Mouse (Mus musculus) heart, embryonic 14.5 days (tissue): ENCODE data around the gene Sync. TPM values are rescaled to one million over a fixed set of nuclear protein-coding genes. Genes with fewer than 3 reads are reported as not detected.
A peak's percentile ranks its signal among the peaks of the same experiment; 100 is the strongest.

ENCODE experiments used
- ATAC-seq: fragments of 200-750 bp; cut with Nextera tagmentation; 2 replicates; pipeline ENCODE4 v1.8.0; 2017; ENCODE audit warnings: low read depth, moderate TSS enrichment; ENCODE audit not compliant: insufficient number of reproducible peaks, insufficient read depth, low FRiP score
- H3K27ac ChIP-seq, 2 experiments: fragments of 200-500 bp in 1 of 2; fragments of 300-500 bp in 1 of 2; sonication (generic) in 1 of 2; replicated peaks in 1 of 2; 2 replicates each; pipeline ENCODE4 v1.5.1; 2012 to 2014; ENCODE audit warnings: low read depth in 2 of 2, low read length in 2 of 2, control low read depth in 1 of 2, mild to moderate bottlenecking in 1 of 2, mixed read lengths in 1 of 2; ENCODE audit not compliant: control insufficient read depth in 1 of 2, insufficient read depth in 1 of 2
- H3K27me3 ChIP-seq: fragments of 300-500 bp; sonication (generic); 2 replicates; pipeline ENCODE4 v1.6.1; 2014; ENCODE audit warnings: mild to moderate bottlenecking, low read length, control low read depth; ENCODE audit not compliant: control insufficient read depth, insufficient read depth
- H3K36me3 ChIP-seq: fragments of 300-500 bp; sonication (generic); 2 replicates; pipeline ENCODE4 v1.6.1; 2014; ENCODE audit warnings: mild to moderate bottlenecking, control low read depth, low read length, mixed read lengths; ENCODE audit not compliant: control insufficient read depth, insufficient read depth
- H3K4me1 ChIP-seq, 2 experiments: fragments of 200-500 bp in 1 of 2; fragments of 300-500 bp in 1 of 2; sonication (generic) in 1 of 2; 2 replicates each; pipeline ENCODE4 v1.6.1; 2012 to 2014; ENCODE audit warnings: low read length in 2 of 2, control low read depth in 1 of 2, mixed read lengths in 1 of 2; ENCODE audit not compliant: control insufficient read depth in 2 of 2, insufficient read depth in 2 of 2
- H3K4me2 ChIP-seq: fragments of 300-500 bp; sonication (generic); 2 replicates; pipeline ENCODE4 v1.6.1; 2014; ENCODE audit warnings: mild to moderate bottlenecking, low read length
- H3K4me3 ChIP-seq, 2 experiments: fragments of 200-500 bp in 1 of 2; fragments of 300-500 bp in 1 of 2; sonication (generic) in 1 of 2; 2 replicates each; pipeline ENCODE4 v1.5.1; 2012 to 2014; ENCODE audit warnings: low read length in 2 of 2, mild to moderate bottlenecking in 2 of 2, control low read depth in 1 of 2, low read depth in 1 of 2, moderate library complexity in 1 of 2; ENCODE audit not compliant: control insufficient read depth in 1 of 2, insufficient read depth in 1 of 2
- H3K9ac ChIP-seq: fragments of 300-500 bp; sonication (generic); 2 replicates; pipeline ENCODE4 v1.6.1; 2014; ENCODE audit warnings: mild to moderate bottlenecking, low read length
- H3K9me3 ChIP-seq: fragments of 300-500 bp; sonication (generic); 2 replicates; pipeline ENCODE4 v1.6.1; 2016; ENCODE audit warnings: low read length, control low read depth; ENCODE audit not compliant: control insufficient read depth
- WGBS: fragments of 180-500 bp; shearing (Covaris S2); extraction: QIAGEN DNeasy Blood & Tissue Kit; methylation state at CpG from one replicate; pipeline ENCODE4 v1.1.7; 2014; 5-methylcytosine and 5-hydroxymethylcytosine counted together
- polyA plus RNA-seq: library from polyadenylated mRNA; unstranded; fragments of >200 nt; fragmentation: Nextera tagmentation; extraction: Ambion mirVana; gene quantifications from 2 replicates; pipeline ENCODE4 v1.2.1, GENCODE M21; 2014

Gene Sync
- polyA plus RNA-seq, 1 experiment from 2014 or later, result 1.8 TPM

GRCm38 (mm10) chr4:129251482-129252125 lies 35.8 kb upstream of the Sync start:
- H3K4me2 ChIP-seq, result peak overlapping the region; percentile 41
- 11% methylated on average over 15 of the region's 15 CpGs for WGBS
- no peak overlapping the region for H3K4me3 ChIP-seq
- H3K36me3 ChIP-seq, result no peaks in the 10 kb centered on the region
- no peak; the same call in 1 of the 2 replicates for ATAC-seq
- no peak overlapping the region for H3K27ac ChIP-seq
- peaks cover 14 to 23% of the 10 kb centered on the region in 2 experiments for H3K4me1 ChIP-seq
- H3K9ac ChIP-seq, result no peak overlapping the region
- peaks cover 65% of the 10 kb centered on the region for H3K27me3 ChIP-seq
- H3K9me3 ChIP-seq, result no peaks in the 10 kb centered on the region

- Histone ChIP-seq H3K36me3 (no peaks in the 10 kb centered on the region), H3K4me1 (peaks cover 16 to 25% of the 10 kb centered on the region in 2 experiments), H3K9ac (no peak overlapping the region), H3K27me3 (peaks cover 56% of the 10 kb centered on the region), H3K27ac (no peak overlapping the region), H3K9me3 (no peaks in the 10 kb centered on the region), H3K4me3 (no peak overlapping the region), H3K4me2 (no peak overlapping the region)
- WGBS, result 75% methylated on average over 2 of the region's 2 CpGs
- ATAC-seq, result no peak
These were observed 34.9 kb upstream of the Sync start for GRCm38 (mm10) chr4:129252492-129252891.

GRCm38 (mm10) chr4:129254571-129254970 lies 32.8 kb upstream of the Sync start:
- 80% methylated on average over 3 of the region's 3 CpGs for whole genome bisulfite sequencing
- Histone ChIP-seq H3K4me3 (no peak overlapping the region), H3K9me3 (no peaks in the 10 kb centered on the region), H3K4me1 (peaks cover 16 to 21% of the 10 kb centered on the region in 2 experiments), H3K36me3 (no peaks in the 10 kb centered on the region), H3K27ac (no peak overlapping the region), H3K27me3 (peaks cover 38% of the 10 kb centered on the region), H3K9ac (no peak overlapping the region), H3K4me2 (no peak overlapping the region)
- ATAC-seq, result no peak

GRCm38 (mm10) chr4:129256450-129257380 lies 30.7 kb upstream of the Sync start:
- Histone ChIP-seq H3K27ac (peak overlapping the region in 1 of 2 experiments; percentile 45; a peak in 3 of 4 replicates), H3K9ac (0 out of 2 replicates have a peak overlapping the region, but pooled peaks have one; percentile 17), H3K27me3 (peaks cover 25% of the 10 kb centered on the region), H3K4me3 (no peak overlapping the region), H3K36me3 (no peaks in the 10 kb centered on the region), H3K4me1 (peaks cover 9 to 14% of the 10 kb centered on the region in 2 experiments), H3K4me2 (peak overlapping the region; percentile 35), H3K9me3 (no peaks in the 10 kb centered on the region)
- 19% methylated on average over 8 of the region's 8 CpGs for WGBS
- peak; percentile 72 for ATAC-seq

GRCm38 (mm10) chr4:129259101-129259500 lies 28.3 kb upstream of the Sync start:
- no peak overlapping the region for H3K4me3 ChIP-seq
- no peak overlapping the region for H3K27ac ChIP-seq
- no peak overlapping the region for H3K9ac ChIP-seq
- ATAC-seq, result no peak
- H3K36me3 ChIP-seq, result no peaks in the 10 kb centered on the region
- H3K4me2 ChIP-seq, result no peak overlapping the region
- peaks cover 12% of the 10 kb centered on the region; the same call in 1 of the 2 replicates for H3K27me3 ChIP-seq
- peaks cover 18% of the 10 kb centered on the region in 2 experiments for H3K4me1 ChIP-seq
- WGBS, result 62% methylated on average over 4 of the region's 4 CpGs
- no peaks in the 10 kb centered on the region for H3K9me3 ChIP-seq

- whole genome bisulfite sequencing, result 14% methylated on average over 6 of the region's 6 CpGs
- ATAC-seq, result no peak
- Histone ChIP-seq H3K27me3 (peaks cover 12% of the 10 kb centered on the region; the same call in 1 of the 2 replicates), H3K4me2 (no peak overlapping the region), H3K4me1 (peaks cover 18% of the 10 kb centered on the region in 2 experiments), H3K9ac (no peak overlapping the region), H3K27ac (no peak overlapping the region; a peak in 1 of 4 replicates), H3K4me3 (no peak overlapping the region), H3K9me3 (no peaks in the 10 kb centered on the region), H3K36me3 (no peaks in the 10 kb centered on the region)
These were observed 26.7 kb upstream of the Sync start for GRCm38 (mm10) chr4:129260678-129261077.

GRCm38 (mm10) chr4:129261196-129261595 lies 26.2 kb upstream of the Sync start, which contains the start of gene C77080:
Gene C77080 (minus strand): TSS chr4:129261404.
- ATAC-seq, result no peak
- Histone ChIP-seq H3K27ac (no peak within 1 kb of the TSS; a peak in 1 of 4 replicates), H3K4me2 (no peak within 1 kb of the TSS), H3K9me3 (no peaks in the 10 kb centered on the region), H3K9ac (no peak within 1 kb of the TSS), H3K27me3 (peaks cover 12% of the 10 kb centered on the region; the same call in 1 of the 2 replicates), H3K36me3 (no peaks in the 10 kb centered on the region), H3K4me3 (no peak within 1 kb of the TSS), H3K4me1 (peaks cover 14 to 15% of the 10 kb centered on the region in 2 experiments)
- WGBS, result 18% methylated on average over 2 of the region's 4 CpGs
